Mouse (Mus musculus) liver, adult 2 months (tissue): ENCODE measurements at regions not wholly inside any gene's neighbourhood (a gene's known extent, or its start where the extent isn't known, plus 50 kb on each side); places are given as distances from the start of the nearest gene placed in this dataset.

Experiments
- CTCF ChIP-seq: fragments of 200-500 bp; IDR thresholded peaks from 2 replicates; pipeline ENCODE4 v1.5.1; 2011; ENCODE audit warnings: low read depth, low read length, control low read depth
- POLR2A ChIP-seq: fragments of 200-500 bp; IDR thresholded peaks from 2 replicates; pipeline ENCODE4 v1.6.1; 2011; ENCODE audit warnings: low read length, control low read depth; ENCODE audit not compliant: insufficient read depth; ENCODE audit errors: extremely low read depth

DNA sequence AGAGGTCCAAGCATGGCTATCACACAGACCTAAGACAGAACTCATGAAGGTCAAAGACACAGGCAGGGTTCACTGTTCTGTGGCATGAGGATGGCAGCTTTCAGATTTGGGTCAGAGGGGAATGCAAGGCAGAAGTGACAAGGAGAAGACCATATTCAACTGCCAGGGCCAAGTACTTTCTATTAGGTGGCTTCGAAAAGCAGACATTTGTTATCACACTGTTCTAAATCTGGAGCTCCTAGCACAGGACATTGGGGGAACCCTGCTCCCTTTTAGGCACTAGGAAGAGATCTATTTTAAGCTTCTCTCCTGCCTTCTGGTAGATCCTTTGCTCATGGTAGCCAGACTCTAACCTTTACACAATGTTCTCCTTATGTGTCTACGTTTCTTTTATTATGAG, 273.7 kb downstream of the Cd83 start:
- no peak for TF ChIP-seq CTCF
- no peak for TF ChIP-seq POLR2A
